20 mouse cellular contexts compared by ENCODE assay signal in genomic region chr5:124743841-124744240, GRCm38 (mm10). TPM values are rescaled to one million over a fixed set of nuclear protein-coding genes. Genes with fewer than 3 reads are reported as not detected.
"Had no signal": no experiment of that assay in that cellular context is flagged by ENCODE, and none has a peak within 500 bp of the region (broad histone marks: within the 10 kb centered on the region; RNA-seq: fewer than 3 reads in every experiment).

No protein-coding gene starts in this region.

- H3K4me3 ChIP-seq: lung, embryonic 15.5 days; megakaryocyte, embryonic 14.5 days; midbrain, embryonic 12.5 days; neural tube, embryonic 12.5 days; stomach, embryonic 15.5 days had no signal

- H3K9me3 ChIP-seq: lung, embryonic 15.5 days; stomach, embryonic 15.5 days had no signal

- H3K27me3 ChIP-seq: lung, embryonic 15.5 days; midbrain, embryonic 12.5 days; neural tube, embryonic 12.5 days; stomach, embryonic 15.5 days had no signal

- H3K27ac ChIP-seq: lung, embryonic 15.5 days; macrophage; midbrain, embryonic 12.5 days; neural tube, embryonic 12.5 days; stomach, embryonic 15.5 days; stomach, postnatal 0 days had no signal

- H3K4me1 ChIP-seq: lung, embryonic 15.5 days; megakaryocyte, embryonic 14.5 days; midbrain, embryonic 12.5 days; neural tube, embryonic 12.5 days; stomach, embryonic 15.5 days had no signal

- H3K36me3 ChIP-seq: lung, embryonic 15.5 days; midbrain, embryonic 12.5 days; neural tube, embryonic 12.5 days; stomach, embryonic 15.5 days had no signal

- DNase-seq: liver, postnatal 0 days; lung, adult 2 months; lung, postnatal 14 days; lung, postnatal 36 days; midbrain, embryonic 14.5 days; right cerebral cortex, postnatal 14 days; thymus, adult 18-20 months; thymus, postnatal 14 days; thymus, postnatal 36 days had no signal

- ATAC-seq: liver, postnatal 0 days; lung, postnatal 0 days had no signal

- H3K9ac ChIP-seq: liver, postnatal 0 days; lung, embryonic 15.5 days; midbrain, embryonic 12.5 days; neural tube, embryonic 12.5 days; stomach, embryonic 15.5 days had no signal

- H3K4me2 ChIP-seq: lung, embryonic 15.5 days; midbrain, embryonic 12.5 days; neural tube, embryonic 12.5 days; stomach, embryonic 15.5 days had no signal

RNA-seq across cellular contexts. Expression of gene Dnah10, which starts 19.0 kb away (rescaled TPM):
- total RNA-seq: megakaryocyte progenitor cell, adult 5-6 weeks; monocyte, adult 5-6 weeks; neutrophil, adult 5-6 weeks had no signal
- polyA plus RNA-seq: liver, postnatal 0 days; macrophage had no signal
